Mouse (Mus musculus) midbrain, embryonic 12.5 days (tissue): Measurements from ENCODE around the gene Man1c1. TPM values are rescaled to one million over a fixed set of nuclear protein-coding genes. Genes with fewer than 3 reads are reported as not detected.

ENCODE experiments used
- ATAC-seq: fragments of 200-750 bp; cut with Nextera tagmentation; 2 replicates; pipeline ENCODE4 v1.8.0; 2017; ENCODE audit warnings: low read depth, moderate TSS enrichment, moderate library complexity; ENCODE audit not compliant: low FRiP score
- H3K27ac ChIP-seq: fragments of 300-500 bp; sonication (generic); replicated peaks from 2 replicates; pipeline ENCODE4 v1.5.1; 2016; ENCODE audit warnings: mild to moderate bottlenecking
- H3K27me3 ChIP-seq: fragments of 300-500 bp; sonication (generic); 2 replicates; pipeline ENCODE4 v1.6.1; 2016; ENCODE audit warnings: mild to moderate bottlenecking
- H3K36me3 ChIP-seq: fragments of 300-500 bp; sonication (generic); 2 replicates; pipeline ENCODE4 v1.6.1; 2016
- H3K4me1 ChIP-seq: fragments of 300-500 bp; sonication (generic); 2 replicates; pipeline ENCODE4 v1.6.1; 2016
- H3K4me2 ChIP-seq: fragments of 300-500 bp; sonication (generic); replicated peaks from 2 replicates; pipeline ENCODE4 v1.6.1; 2016; ENCODE audit warnings: mild to moderate bottlenecking, moderate library complexity
- H3K4me3 ChIP-seq: fragments of 300-500 bp; sonication (generic); 2 replicates; pipeline ENCODE4 v1.5.1; 2016; ENCODE audit warnings: mild to moderate bottlenecking
- H3K9ac ChIP-seq: fragments of 300-500 bp; sonication (generic); replicated peaks from 2 replicates; pipeline ENCODE4 v1.6.1; 2016; ENCODE audit warnings: mild to moderate bottlenecking, moderate library complexity
- H3K9me3 ChIP-seq: fragments of 300-500 bp; sonication (generic); 2 replicates; pipeline ENCODE4 v1.6.1; 2016; ENCODE audit warnings: mild to moderate bottlenecking
- WGBS: fragments of 180-500 bp; shearing (Covaris S2); methylation state at CpG from one replicate; pipeline ENCODE4 v1.1.7; 2016; 5-methylcytosine and 5-hydroxymethylcytosine counted together
- polyA plus RNA-seq: library from polyadenylated mRNA; unstranded; fragments of >200 nt; fragmentation: Nextera tagmentation; extraction: Ambion mirVana; gene quantifications from 2 replicates; pipeline ENCODE4 v1.2.1, GENCODE M21; 2016

Gene Man1c1
- polyA plus RNA-seq, 1 experiment from 2014 or later = 5.4 TPM

- Histone ChIP-seq H3K27me3 (no peaks in the 10 kb centered on the region), H3K4me1 (peaks cover 39% of the 10 kb centered on the region), H3K36me3 (no peaks in the 10 kb centered on the region), H3K9me3 (no peaks in the 10 kb centered on the region), H3K9ac (no peak overlapping the region), H3K27ac (no peak overlapping the region; the same call in 1 of the 2 replicates), H3K4me3 (no peak overlapping the region), H3K4me2 (no peak overlapping the region)
- no peak for ATAC-seq
- 85% methylated on average over 10 of the region's 10 CpGs for WGBS
Measured at GRCm38 (mm10) chr4:134628575-134629384, 75.3 kb downstream of the Man1c1 start.

GRCm38 (mm10) chr4:134628058-134628457, 76.0 kb downstream of the Man1c1 start:
- Histone ChIP-seq H3K27ac (no peak overlapping the region), H3K9ac (no peak overlapping the region), H3K4me3 (no peak overlapping the region), H3K4me1 (peaks cover 35% of the 10 kb centered on the region), H3K4me2 (no peak overlapping the region), H3K36me3 (no peaks in the 10 kb centered on the region), H3K27me3 (no peaks in the 10 kb centered on the region), H3K9me3 (no peaks in the 10 kb centered on the region)
- WGBS = 82% methylated on average over 7 of the region's 7 CpGs
- ATAC-seq = no peak

GRCm38 (mm10) chr4:134626883-134627282, 77.2 kb downstream of the Man1c1 start:
- no peak for ATAC-seq
- Histone ChIP-seq H3K9ac (no peak overlapping the region), H3K4me3 (no peak overlapping the region), H3K36me3 (no peaks in the 10 kb centered on the region), H3K4me2 (no peak overlapping the region), H3K9me3 (no peaks in the 10 kb centered on the region), H3K27me3 (no peaks in the 10 kb centered on the region), H3K27ac (no peak overlapping the region), H3K4me1 (peaks cover 24% of the 10 kb centered on the region)
- 69% methylated on average over 2 of the region's 2 CpGs for WGBS

- H3K9ac ChIP-seq = no peak overlapping the region
- WGBS = 84% methylated on average over 4 of the region's 4 CpGs
- H3K36me3 ChIP-seq = no peaks in the 10 kb centered on the region
- ATAC-seq = no peak
- H3K4me3 ChIP-seq = no peak overlapping the region
- no peaks in the 10 kb centered on the region for H3K9me3 ChIP-seq
- H3K27me3 ChIP-seq = no peaks in the 10 kb centered on the region
- peaks cover 19% of the 10 kb centered on the region for H3K4me1 ChIP-seq
- no peak overlapping the region for H3K4me2 ChIP-seq
- no peak overlapping the region for H3K27ac ChIP-seq
Measured at GRCm38 (mm10) chr4:134626350-134626749, 77.7 kb downstream of the Man1c1 start.

- Histone ChIP-seq H3K9me3 (no peaks in the 10 kb centered on the region), H3K9ac (no peak overlapping the region), H3K27me3 (no peaks in the 10 kb centered on the region), H3K36me3 (no peaks in the 10 kb centered on the region), H3K27ac (peak overlapping the region; percentile 21; the same call in 1 of the 2 replicates), H3K4me2 (no peak overlapping the region), H3K4me3 (no peak overlapping the region), H3K4me1 (peaks cover 22% of the 10 kb centered on the region)
- ATAC-seq = no peak
- 65% methylated on average over 14 of the region's 14 CpGs for WGBS
Measured at GRCm38 (mm10) chr4:134624109-134624862, 79.8 kb downstream of the Man1c1 start.

GRCm38 (mm10) chr4:134621695-134622094, 82.4 kb downstream of the Man1c1 start:
- Histone ChIP-seq H3K27me3 (no peaks in the 10 kb centered on the region), H3K36me3 (no peaks in the 10 kb centered on the region), H3K4me2 (no peak overlapping the region), H3K4me1 (peaks cover 17% of the 10 kb centered on the region), H3K27ac (no peak overlapping the region), H3K4me3 (no peak overlapping the region), H3K9me3 (no peaks in the 10 kb centered on the region), H3K9ac (no peak overlapping the region)
- WGBS = 83% methylated on average over 9 of the region's 9 CpGs
- ATAC-seq = no peak

- H3K27me3 ChIP-seq = no peaks in the 10 kb centered on the region
- no peaks in the 10 kb centered on the region for H3K9me3 ChIP-seq
- H3K27ac ChIP-seq = no peak overlapping the region
- H3K9ac ChIP-seq = no peak overlapping the region
- no peak for ATAC-seq
- H3K36me3 ChIP-seq = no peaks in the 10 kb centered on the region
- no peak overlapping the region for H3K4me2 ChIP-seq
- WGBS = 86% methylated on average over 8 of the region's 8 CpGs
- H3K4me3 ChIP-seq = no peak overlapping the region
- H3K4me1 ChIP-seq = peaks cover 24% of the 10 kb centered on the region
Measured at GRCm38 (mm10) chr4:134620246-134620645, 83.8 kb downstream of the Man1c1 start.

- H3K27ac ChIP-seq = no peak overlapping the region
- H3K9me3 ChIP-seq = no peaks in the 10 kb centered on the region
- H3K9ac ChIP-seq = no peak overlapping the region
- H3K36me3 ChIP-seq = no peaks in the 10 kb centered on the region
- 47% methylated on average over 10 of the region's 10 CpGs for WGBS
- peaks cover 26% of the 10 kb centered on the region for H3K4me1 ChIP-seq
- no peak for ATAC-seq
- H3K4me3 ChIP-seq = no peak overlapping the region
- H3K27me3 ChIP-seq = no peaks in the 10 kb centered on the region
- H3K4me2 ChIP-seq = no peak overlapping the region
Measured at GRCm38 (mm10) chr4:134619489-134619870, 84.6 kb downstream of the Man1c1 start.

- peaks cover 26% of the 10 kb centered on the region for H3K4me1 ChIP-seq
- H3K4me2 ChIP-seq = no peak overlapping the region
- 72% methylated on average over 13 of the region's 13 CpGs for WGBS
- no peak overlapping the region for H3K27ac ChIP-seq
- no peak for ATAC-seq
- no peak overlapping the region for H3K9ac ChIP-seq
- no peaks in the 10 kb centered on the region for H3K9me3 ChIP-seq
- H3K36me3 ChIP-seq = no peaks in the 10 kb centered on the region
- H3K27me3 ChIP-seq = no peaks in the 10 kb centered on the region
- no peak overlapping the region for H3K4me3 ChIP-seq
Measured at GRCm38 (mm10) chr4:134618810-134619488, 85.1 kb downstream of the Man1c1 start.

GRCm38 (mm10) chr4:134617779-134618178, 86.3 kb downstream of the Man1c1 start:
- 73% methylated on average over 4 of the region's 4 CpGs for WGBS
- H3K27me3 ChIP-seq = no peaks in the 10 kb centered on the region
- ATAC-seq = no peak
- H3K4me2 ChIP-seq = no peak overlapping the region
- no peak overlapping the region for H3K4me3 ChIP-seq
- no peaks in the 10 kb centered on the region for H3K9me3 ChIP-seq
- no peak overlapping the region for H3K27ac ChIP-seq
- H3K9ac ChIP-seq = no peak overlapping the region
- H3K36me3 ChIP-seq = no peaks in the 10 kb centered on the region
- H3K4me1 ChIP-seq = peaks cover 24% of the 10 kb centered on the region

GRCm38 (mm10) chr4:134615929-134616625, 88.0 kb downstream of the Man1c1 start:
- H3K36me3 ChIP-seq = no peaks in the 10 kb centered on the region
- H3K9ac ChIP-seq = no peak overlapping the region
- H3K27me3 ChIP-seq = no peaks in the 10 kb centered on the region
- no peak overlapping the region for H3K4me2 ChIP-seq
- no peaks in the 10 kb centered on the region for H3K9me3 ChIP-seq
- WGBS = 69% methylated on average over 15 of the region's 15 CpGs
- no peak overlapping the region for H3K27ac ChIP-seq
- no peak for ATAC-seq
- H3K4me1 ChIP-seq = peaks cover 24% of the 10 kb centered on the region
- H3K4me3 ChIP-seq = no peak overlapping the region
